Mouse (Mus musculus) urinary bladder, postnatal 36 days (tissue): Measurements from ENCODE around the gene C87436.

ENCODE experiments used
- DNase-seq, 2 experiments: peaks; one replicate each; pipeline ENCODE4 v3.0.0; 2022; ENCODE audit warnings: low spot score in 2 of 2, mixed read lengths in 1 of 2

Gene C87436

DNA sequence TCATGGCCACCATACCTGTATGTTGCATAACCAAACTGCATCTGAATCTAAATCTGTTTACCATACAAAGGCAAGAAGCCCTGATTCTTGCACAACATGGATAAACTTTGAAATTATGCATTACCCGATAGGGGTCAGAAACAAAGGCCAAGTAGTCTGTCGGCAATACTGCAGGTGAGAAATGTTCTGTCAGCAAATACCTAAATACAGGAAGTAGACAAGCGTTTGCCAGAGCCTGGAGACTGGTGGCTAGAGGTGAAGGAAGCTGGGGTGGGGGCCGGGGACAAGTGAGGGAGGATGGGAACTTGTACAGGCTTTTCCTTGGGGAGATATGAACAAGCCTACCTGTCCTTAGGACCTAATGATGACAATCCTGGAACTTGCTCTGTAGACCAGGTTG is 72.8 kb downstream of the C87436 start:
- no peak for DNase-seq

DNA sequence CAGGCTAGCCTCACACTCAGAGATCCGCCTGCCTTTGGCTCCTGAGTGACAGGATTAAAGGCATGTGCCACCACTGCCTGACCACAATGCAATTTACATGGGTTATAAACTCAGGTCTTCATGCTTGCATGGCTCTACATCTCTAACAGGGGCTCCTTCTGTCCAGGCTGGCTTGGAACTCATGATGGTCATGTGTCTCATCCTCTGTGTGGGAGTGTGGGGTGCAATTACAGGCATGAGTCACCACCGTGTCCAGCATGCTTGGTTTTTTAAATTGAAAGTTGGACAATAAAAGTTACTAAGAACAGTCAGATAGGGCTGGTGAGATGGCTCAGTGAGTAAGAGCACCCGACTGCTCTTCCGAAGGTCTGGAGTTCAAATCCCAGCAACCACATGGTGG is 75.1 kb downstream of the C87436 start:
- no peak for DNase-seq

DNA sequence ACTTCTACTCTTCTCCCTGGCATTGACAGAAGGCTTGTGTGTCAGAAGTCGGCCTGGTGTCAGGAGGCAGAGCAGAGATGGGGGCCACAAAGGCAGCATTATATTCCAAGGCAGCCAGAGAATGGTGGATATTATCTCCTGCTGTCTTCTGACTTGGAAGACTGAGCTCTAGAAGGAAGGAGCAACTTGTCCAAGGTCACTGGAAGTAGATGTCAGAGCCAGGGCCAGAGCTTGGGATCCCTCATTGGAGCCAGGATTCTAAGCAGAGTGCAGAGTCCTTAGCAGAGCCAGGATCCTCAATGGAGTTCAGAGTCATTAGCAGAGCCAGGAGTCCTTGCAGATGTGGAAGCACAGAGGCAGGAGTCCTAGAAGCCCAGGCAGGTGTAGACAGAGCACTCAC is 77.8 kb downstream of the C87436 start:
- DNase-seq: peak in 1 of 2 experiments; percentile 9

DNA sequence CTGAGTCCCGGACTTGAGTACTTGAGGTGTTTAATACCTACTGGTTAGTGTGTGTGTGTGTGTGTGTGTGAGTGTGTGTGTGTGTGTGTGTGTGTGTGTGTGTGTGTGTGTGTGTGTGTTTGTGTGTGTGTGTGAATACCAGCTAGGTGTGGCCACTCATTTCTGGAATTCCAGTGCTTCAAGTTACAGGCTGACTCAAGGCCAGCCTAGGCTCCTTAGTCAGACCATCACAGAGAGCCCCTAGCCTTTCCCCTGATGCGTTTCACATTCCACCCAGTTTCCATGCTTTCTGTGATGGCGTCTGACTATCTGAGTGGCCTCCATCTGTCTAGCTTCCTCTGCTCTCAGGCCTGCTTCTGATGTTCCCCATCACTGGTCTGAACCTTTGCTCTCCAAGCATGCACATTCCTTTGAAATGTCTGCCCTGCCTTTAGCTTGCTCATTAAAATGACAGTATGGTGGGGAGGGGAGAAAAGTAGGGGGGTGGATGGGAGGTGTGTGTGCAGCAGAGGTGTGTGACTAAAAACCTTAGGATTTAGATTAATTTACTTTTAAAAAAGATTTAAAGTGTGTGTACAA is 81.7 kb downstream of the C87436 start:
- DNase-seq: no peak

DNA sequence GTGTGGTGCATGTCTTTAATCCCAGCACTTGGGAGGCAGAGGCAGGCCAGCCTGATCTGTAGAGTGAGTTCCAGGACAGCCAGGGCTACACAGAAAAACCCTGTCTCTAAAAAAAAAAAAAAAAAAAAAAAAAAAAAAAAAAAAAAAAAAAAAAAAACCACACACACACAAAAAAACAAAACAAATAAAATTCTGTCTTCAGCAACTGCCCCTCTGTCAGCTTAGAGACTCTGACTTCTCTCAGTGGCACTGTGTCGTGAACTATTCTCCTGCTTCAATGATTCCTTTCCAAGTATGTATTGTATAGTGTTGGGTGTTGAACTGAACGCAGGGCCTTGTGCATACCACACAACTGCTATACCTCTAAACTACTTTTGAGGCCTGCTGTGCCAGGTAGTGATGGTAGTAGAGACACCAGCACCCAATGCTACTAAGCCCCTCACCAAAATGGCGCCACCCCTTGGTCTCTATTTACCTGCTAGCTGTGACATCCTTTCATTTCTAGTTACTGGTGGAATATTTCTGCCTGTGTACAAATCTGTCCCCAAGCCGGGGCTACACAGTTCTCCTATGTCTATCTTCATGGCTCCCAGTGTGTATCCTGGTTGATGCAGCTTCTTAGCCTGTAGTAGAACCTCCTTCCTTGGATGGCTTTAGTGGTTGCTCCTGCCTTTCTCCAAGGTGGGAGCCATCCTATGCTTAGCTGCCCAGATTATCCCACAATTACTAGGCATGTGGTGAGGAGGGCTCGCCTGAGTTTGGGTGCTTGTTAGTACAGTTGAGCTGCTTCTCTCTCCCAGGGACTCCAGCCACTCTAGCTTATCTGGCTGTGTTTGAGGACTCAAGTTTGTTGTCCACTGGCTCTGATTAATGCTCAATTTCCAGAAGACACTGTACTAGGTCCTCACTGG is 84.1 kb downstream of the C87436 start:
- no peak for DNase-seq
